Mouse (Mus musculus) ES-E14 (cell line): ENCODE results near the gene Adsl.

Source experiments
- CHD2 ChIP-seq: IDR thresholded peaks from 2 replicates; pipeline ENCODE4 v1.6.1; 2014; ENCODE audit warnings: mild to moderate bottlenecking, low read depth, low read length, inconsistent platforms
- HCFC1 ChIP-seq: IDR thresholded peaks from 2 replicates; pipeline ENCODE4 v1.6.1; 2012; ENCODE audit warnings: low read length, inconsistent platforms, borderline replicate concordance; ENCODE audit not compliant: insufficient read depth
- MAFK ChIP-seq: IDR thresholded peaks from 2 replicates; pipeline ENCODE4 v1.6.1; 2014; ENCODE audit warnings: mild to moderate bottlenecking, low read depth, low read length, inconsistent platforms; ENCODE audit not compliant: insufficient read depth
- ZC3H11A ChIP-seq: IDR thresholded peaks from 2 replicates; pipeline ENCODE4 v1.6.1; 2012; ENCODE audit warnings: low read depth, mild to moderate bottlenecking, inconsistent platforms, low read length, borderline replicate concordance
- ZNF384 ChIP-seq: IDR thresholded peaks from 2 replicates; pipeline ENCODE4 v1.6.1; 2012; ENCODE audit warnings: low read depth, low read length, inconsistent platforms

- TF ChIP-seq ZNF384 (no peak), MAFK (no peak), CHD2 (no peak), ZC3H11A (no peak), HCFC1 (no peak)
These were observed 48.5 kb upstream of the Adsl start for GRCm38 (mm10) chr15:80899806-80900205.
